Mouse (Mus musculus): Measurements from ENCODE around the gene Prss28. TPM values are rescaled to one million over a fixed set of nuclear protein-coding genes. Genes with fewer than 3 reads are reported as not detected.
A peak's percentile ranks its signal among the peaks of the same experiment; 100 is the strongest.

Gene Prss28
- polyA plus RNA-seq (2012; rRNA removed) (0.13 TPM in 1 of 2 replicates, not detected in the other), polyA plus RNA-seq (2014; fragmentation: Nextera tagmentation; extraction: Ambion mirVana) (not detected in 2 replicates)

DNA sequence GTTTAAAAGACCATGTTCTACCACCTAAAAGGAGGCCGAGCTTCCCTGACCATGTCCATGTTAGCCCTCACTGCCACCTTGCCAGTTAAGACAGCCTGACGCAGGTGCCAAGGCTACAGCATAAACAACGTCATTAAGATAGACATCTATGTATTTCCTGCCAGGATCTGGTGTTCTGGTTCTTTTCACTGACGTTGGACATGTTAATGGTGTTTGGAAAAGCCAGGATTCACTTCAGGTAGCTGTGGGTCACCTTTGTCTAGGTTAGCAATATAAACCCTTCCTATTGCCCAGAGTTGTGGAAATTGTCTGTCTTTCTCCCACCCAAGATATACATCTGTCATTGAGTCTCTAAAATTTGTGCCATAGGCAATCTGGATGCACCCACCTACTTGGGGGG, at the start of gene Prss28:
TSS of gene Prss28 (plus strand) at position 301 of the 400 bp plus-strand sequence.
- DNase-seq (ENCODE audit: low spot score) (no peak), ATAC-seq (ENCODE audit: low FRiP score, low read depth) (no peak)
- no peak for TF ChIP-seq POLR2A (IDR thresholded peaks at IDR 0.05; ENCODE audit: borderline replicate concordance, extremely low read depth, insufficient read depth, insufficient read length)
- no peaks in the 10 kb centered on the region for H3K4me1 ChIP-seq (ENCODE audit: control insufficient read depth, insufficient read depth, low read length)
- WGBS, result 63% methylated on average over 4 of the region's 4 CpGs
- H3K4me2 ChIP-seq (replicated peaks; ENCODE audit: low read depth, low read length, severe bottlenecking), result no peak within 1 kb of the TSS
- no peaks in the 10 kb centered on the region for H3K9me3 ChIP-seq (ENCODE audit: control insufficient read depth, low read length)
- no peaks in the 10 kb centered on the region for H3K27me3 ChIP-seq (ENCODE audit: control insufficient read depth, insufficient read depth, low read length)
- H3K36me3 ChIP-seq (ENCODE audit: control insufficient read depth, insufficient read depth, low read length), result no peaks in the 10 kb centered on the region
- no peak within 1 kb of the TSS for H3K4me3 ChIP-seq (replicated peaks; ENCODE audit: low read length)
- no peak within 1 kb of the TSS for H3K9ac ChIP-seq (ENCODE audit: low read depth, low read length, severe bottlenecking)
- no peak within 1 kb of the TSS for H3K27ac ChIP-seq (replicated peaks; ENCODE audit: low read depth, low read length)

DNA sequence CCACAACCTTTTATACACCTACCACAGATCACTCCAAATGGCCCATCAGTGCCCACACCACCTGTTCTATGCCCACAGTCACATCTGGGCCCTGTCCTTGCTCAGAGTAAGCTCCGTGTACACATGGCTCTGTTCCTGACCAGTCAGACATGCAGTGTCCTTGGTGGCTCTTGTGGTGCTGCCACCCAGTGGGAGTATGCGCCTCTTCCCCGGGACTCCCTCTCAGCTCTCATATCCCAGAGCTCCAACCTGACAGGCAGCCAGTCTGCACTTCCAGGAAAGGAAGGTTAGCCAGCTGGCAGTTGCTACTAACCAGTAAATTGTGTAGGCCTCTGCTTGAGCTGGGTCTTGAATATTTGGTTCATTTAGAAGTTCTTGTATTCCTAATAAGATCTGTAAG, 44.0 kb upstream of the Prss28 start:
- peaks cover 82% of the 10 kb centered on the region for H3K36me3 ChIP-seq (ENCODE audit: control insufficient read depth, insufficient read depth, low read length)

GRCm38 (mm10) chr17:25270795-25271335, 37.6 kb upstream of the Prss28 start:
- Histone ChIP-seq H3K36me3 (ENCODE audit: control insufficient read depth, insufficient read depth, low read length) (peaks cover 54% of the 10 kb centered on the region), H3K4me2 (replicated peaks; ENCODE audit: low read depth, low read length, severe bottlenecking) (peak overlapping the region; percentile 98; the same call in 1 of the 2 replicates), H3K4me3 (replicated peaks; ENCODE audit: low read length) (peak overlapping the region; percentile 99), H3K9me3 (ENCODE audit: control insufficient read depth, low read length) (no peaks in the 10 kb centered on the region), H3K27ac (replicated peaks; ENCODE audit: low read depth, low read length) (no peak overlapping the region), H3K27me3 (ENCODE audit: control insufficient read depth, insufficient read depth, low read length) (no peaks in the 10 kb centered on the region), H3K4me1 (ENCODE audit: control insufficient read depth, insufficient read depth, low read length) (peaks cover 18% of the 10 kb centered on the region), H3K9ac (ENCODE audit: low read depth, low read length, severe bottlenecking) (peak overlapping the region; percentile 100)
- 97% methylated on average over 2 of the region's 2 CpGs for WGBS
- no peak for DNase-seq (ENCODE audit: low spot score)
- no peak for ATAC-seq (ENCODE audit: low FRiP score, low read depth)
- TF ChIP-seq POLR2A (IDR thresholded peaks at IDR 0.05; ENCODE audit: borderline replicate concordance, extremely low read depth, insufficient read depth, insufficient read length), result no peak

More for the DNA sequence above, 44.0 kb upstream of the Prss28 start:
- WGBS, result 73% methylated on average over 3 of the region's 3 CpGs
- Histone ChIP-seq H3K9me3 (ENCODE audit: control insufficient read depth, low read length) (no peaks in the 10 kb centered on the region), H3K4me2 (replicated peaks; ENCODE audit: low read depth, low read length, severe bottlenecking) (no peak overlapping the region), H3K4me1 (ENCODE audit: control insufficient read depth, insufficient read depth, low read length) (no peaks in the 10 kb centered on the region), H3K9ac (ENCODE audit: low read depth, low read length, severe bottlenecking) (no peak overlapping the region), H3K27ac (replicated peaks; ENCODE audit: low read depth, low read length) (no peak overlapping the region), H3K27me3 (ENCODE audit: control insufficient read depth, insufficient read depth, low read length) (no peaks in the 10 kb centered on the region), H3K4me3 (replicated peaks; ENCODE audit: low read length) (no peak overlapping the region)
- TF ChIP-seq POLR2A (IDR thresholded peaks at IDR 0.05; ENCODE audit: borderline replicate concordance, extremely low read depth, insufficient read depth, insufficient read length), result no peak
- ATAC-seq (ENCODE audit: low FRiP score, low read depth) (no peak), DNase-seq (ENCODE audit: low spot score) (no peak)

- H3K9me3 ChIP-seq (ENCODE audit: control insufficient read depth, low read length), result no peaks in the 10 kb centered on the region
- ATAC-seq (ENCODE audit: low FRiP score, low read depth) (no peak), DNase-seq (ENCODE audit: low spot score) (no peak)
- peak overlapping the region; percentile 99 for H3K4me3 ChIP-seq (replicated peaks; ENCODE audit: low read length)
- H3K4me2 ChIP-seq (replicated peaks; ENCODE audit: low read depth, low read length, severe bottlenecking), result peak overlapping the region; percentile 98
- WGBS, result 1% methylated on average over 10 of the region's 10 CpGs
- H3K4me1 ChIP-seq (ENCODE audit: control insufficient read depth, insufficient read depth, low read length), result peaks cover 18% of the 10 kb centered on the region
- peak overlapping the region; percentile 99; the same call in 1 of the 2 replicates for H3K27ac ChIP-seq (replicated peaks; ENCODE audit: low read depth, low read length)
- no peak for TF ChIP-seq POLR2A (IDR thresholded peaks at IDR 0.05; ENCODE audit: borderline replicate concordance, extremely low read depth, insufficient read depth, insufficient read length)
- peaks cover 39% of the 10 kb centered on the region for H3K36me3 ChIP-seq (ENCODE audit: control insufficient read depth, insufficient read depth, low read length)
- peak overlapping the region; percentile 100 for H3K9ac ChIP-seq (ENCODE audit: low read depth, low read length, severe bottlenecking)
- H3K27me3 ChIP-seq (ENCODE audit: control insufficient read depth, insufficient read depth, low read length), result no peaks in the 10 kb centered on the region
Measured at GRCm38 (mm10) chr17:25272326-25272725, 36.1 kb upstream of the Prss28 start.

DNA sequence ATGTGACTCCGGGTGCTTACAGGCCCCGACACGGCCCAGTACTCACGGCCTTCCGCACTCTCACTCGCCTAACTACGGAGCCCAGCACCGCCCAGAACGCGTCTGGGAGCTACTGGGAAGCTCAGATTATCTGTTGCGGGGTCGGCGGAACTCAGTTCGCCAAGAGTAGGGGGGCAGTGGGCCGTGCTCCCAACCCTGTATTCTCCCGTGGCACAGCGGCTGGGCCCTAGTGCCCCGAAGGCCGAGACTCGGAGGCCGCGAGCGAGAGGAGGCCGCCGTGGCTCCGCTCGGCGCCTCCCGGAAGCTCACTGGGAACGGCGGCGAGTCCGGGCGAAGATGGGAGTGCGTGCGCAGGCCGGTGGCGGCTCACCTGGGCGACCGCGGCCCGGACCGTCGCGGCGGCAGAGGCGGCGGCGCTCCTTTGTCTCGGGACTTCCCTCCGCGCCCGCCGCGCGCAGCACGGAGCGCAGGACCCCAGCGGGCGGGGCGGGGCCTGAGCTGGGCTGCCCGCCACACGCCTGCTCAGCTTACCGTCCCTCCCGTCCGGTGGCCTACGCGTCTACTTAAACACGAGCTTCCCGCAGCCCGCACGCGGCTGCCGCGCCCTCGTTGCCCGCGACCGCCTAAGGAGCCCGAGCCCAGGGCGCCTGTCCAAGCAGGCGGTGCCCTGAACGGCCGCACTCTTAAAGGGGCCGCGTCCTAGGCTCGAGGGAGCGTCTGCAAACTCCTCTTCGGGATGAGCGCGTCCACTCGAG, 35.3 kb upstream of the Prss28 start:
- Histone ChIP-seq H3K4me2 (replicated peaks; ENCODE audit: low read depth, low read length, severe bottlenecking) (peak overlapping the region; percentile 98), H3K9me3 (ENCODE audit: control insufficient read depth, low read length) (no peaks in the 10 kb centered on the region), H3K27me3 (ENCODE audit: control insufficient read depth, insufficient read depth, low read length) (no peaks in the 10 kb centered on the region), H3K4me1 (ENCODE audit: control insufficient read depth, insufficient read depth, low read length) (peaks cover 18% of the 10 kb centered on the region), H3K4me3 (replicated peaks; ENCODE audit: low read length) (peak overlapping the region; percentile 99), H3K9ac (ENCODE audit: low read depth, low read length, severe bottlenecking) (peak overlapping the region; percentile 100), H3K27ac (replicated peaks; ENCODE audit: low read depth, low read length) (peak overlapping the region; percentile 99), H3K36me3 (ENCODE audit: control insufficient read depth, insufficient read depth, low read length) (peaks cover 31% of the 10 kb centered on the region)
- 0 out of 2 replicates have a peak, but pooled peaks have one; percentile 74 for TF ChIP-seq POLR2A (IDR thresholded peaks at IDR 0.05; ENCODE audit: borderline replicate concordance, extremely low read depth, insufficient read depth, insufficient read length)
- peak; percentile 90 for DNase-seq (ENCODE audit: low spot score)
- peak; percentile 91 for ATAC-seq (ENCODE audit: low FRiP score, low read depth)
- 1% methylated on average over 74 of the region's 92 CpGs for WGBS
